Mouse (Mus musculus): Measurements from ENCODE around the gene Pptc7.
A peak's percentile ranks its signal among the peaks of the same experiment; 100 is the strongest.

Pptc7 gene

GRCm38 (mm10) chr5:122251895-122252606 is 32.1 kb upstream of the Pptc7 start:
- Histone ChIP-seq H3K36me3 (ENCODE audit: control insufficient read depth, insufficient read depth, low read length, poor library complexity, severe bottlenecking) (peaks cover 1% of the 10 kb centered on the region; the same call in 1 of the 2 replicates), H3K27me3 (ENCODE audit: control insufficient read depth, insufficient read depth, low read length, poor library complexity, severe bottlenecking) (no peaks in the 10 kb centered on the region)
- DNase-seq (ENCODE audit: low read depth, low spot score): peak; percentile 51

GRCm38 (mm10) chr5:122258027-122258741 is 26.0 kb upstream of the Pptc7 start:
- peak; percentile 59 for DNase-seq (ENCODE audit: low read depth, low spot score)
- no peaks in the 10 kb centered on the region for H3K27me3 ChIP-seq (ENCODE audit: control insufficient read depth, insufficient read depth, low read length, poor library complexity, severe bottlenecking)
- peaks cover 1% of the 10 kb centered on the region; the same call in 1 of the 2 replicates for H3K36me3 ChIP-seq (ENCODE audit: control insufficient read depth, insufficient read depth, low read length, poor library complexity, severe bottlenecking)

DNA sequence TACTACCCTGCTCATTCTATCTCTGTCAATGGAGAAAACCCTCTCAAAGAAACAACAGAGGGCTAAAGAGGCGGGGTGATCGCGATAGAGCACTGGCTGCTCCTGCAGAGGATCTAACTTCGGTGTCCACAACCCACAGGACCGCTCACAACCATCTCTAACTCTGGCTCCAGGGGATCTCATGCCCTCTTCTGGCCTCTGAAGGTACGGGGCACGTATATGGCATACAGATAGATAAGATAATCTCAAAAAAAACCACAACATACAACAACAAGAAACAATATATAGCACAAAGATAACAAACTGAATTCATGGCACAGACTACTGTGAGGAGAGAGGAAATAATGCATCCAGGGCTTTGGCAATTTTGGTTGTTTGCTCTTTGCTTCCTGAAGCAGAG is 22.1 kb upstream of the Pptc7 start:
- Histone ChIP-seq H3K27me3 (ENCODE audit: control insufficient read depth, insufficient read depth, low read length, poor library complexity, severe bottlenecking) (no peaks in the 10 kb centered on the region), H3K36me3 (ENCODE audit: control insufficient read depth, insufficient read depth, low read length, poor library complexity, severe bottlenecking) (no peaks in the 10 kb centered on the region)
- peak; percentile 80 for DNase-seq (ENCODE audit: low read depth, low spot score)

GRCm38 (mm10) chr5:122263933-122264905 is 19.9 kb upstream of the Pptc7 start, which contains the start of gene Tctn1:
Gene Tctn1 (minus strand): TSS chr5:122264460.
- peak; percentile 96 for DNase-seq (ENCODE audit: low read depth, low spot score)
- no peaks in the 10 kb centered on the region for H3K36me3 ChIP-seq (ENCODE audit: control insufficient read depth, insufficient read depth, low read length, poor library complexity, severe bottlenecking)
- H3K27me3 ChIP-seq (ENCODE audit: control insufficient read depth, insufficient read depth, low read length, poor library complexity, severe bottlenecking): no peaks in the 10 kb centered on the region

DNA sequence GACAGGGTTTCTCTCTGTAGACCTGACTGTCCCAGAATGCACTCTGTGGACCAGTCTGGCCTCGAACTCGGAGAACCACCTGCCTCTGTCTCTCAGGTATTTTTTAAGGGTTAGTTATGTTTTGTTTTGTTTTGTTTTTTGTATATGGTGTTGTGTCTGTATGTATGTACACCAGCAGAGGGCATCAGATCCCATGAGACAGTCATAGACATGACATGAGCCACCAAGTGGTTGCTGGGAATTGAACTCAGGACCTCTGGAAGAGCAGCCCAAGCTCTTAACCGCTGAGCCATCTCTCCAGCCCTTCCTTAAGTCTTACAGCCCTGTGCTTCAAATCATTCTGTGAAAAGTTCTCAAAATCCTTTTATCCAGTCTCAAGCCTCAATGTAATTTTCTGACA is 19.0 kb upstream of the Pptc7 start:
- Histone ChIP-seq H3K27me3 (ENCODE audit: control insufficient read depth, insufficient read depth, low read length, poor library complexity, severe bottlenecking) (no peaks in the 10 kb centered on the region), H3K36me3 (ENCODE audit: control insufficient read depth, insufficient read depth, low read length, poor library complexity, severe bottlenecking) (no peaks in the 10 kb centered on the region)
- peak; percentile 65 for DNase-seq (ENCODE audit: low read depth, low spot score)

- Histone ChIP-seq H3K27me3 (ENCODE audit: control insufficient read depth, insufficient read depth, low read length, poor library complexity, severe bottlenecking) (no peaks in the 10 kb centered on the region), H3K36me3 (ENCODE audit: control insufficient read depth, insufficient read depth, low read length, poor library complexity, severe bottlenecking) (no peaks in the 10 kb centered on the region)
- DNase-seq (ENCODE audit: low read depth, low spot score): no peak
Observed at GRCm38 (mm10) chr5:122265942-122266341, 18.2 kb upstream of the Pptc7 start.

- Histone ChIP-seq H3K36me3 (ENCODE audit: control insufficient read depth, insufficient read depth, low read length, poor library complexity, severe bottlenecking) (no peaks in the 10 kb centered on the region), H3K27me3 (ENCODE audit: control insufficient read depth, insufficient read depth, low read length, poor library complexity, severe bottlenecking) (no peaks in the 10 kb centered on the region)
- peak; percentile 54 for DNase-seq (ENCODE audit: low read depth, low spot score)
Observed at GRCm38 (mm10) chr5:122267136-122267535, 17.0 kb upstream of the Pptc7 start.

DNA sequence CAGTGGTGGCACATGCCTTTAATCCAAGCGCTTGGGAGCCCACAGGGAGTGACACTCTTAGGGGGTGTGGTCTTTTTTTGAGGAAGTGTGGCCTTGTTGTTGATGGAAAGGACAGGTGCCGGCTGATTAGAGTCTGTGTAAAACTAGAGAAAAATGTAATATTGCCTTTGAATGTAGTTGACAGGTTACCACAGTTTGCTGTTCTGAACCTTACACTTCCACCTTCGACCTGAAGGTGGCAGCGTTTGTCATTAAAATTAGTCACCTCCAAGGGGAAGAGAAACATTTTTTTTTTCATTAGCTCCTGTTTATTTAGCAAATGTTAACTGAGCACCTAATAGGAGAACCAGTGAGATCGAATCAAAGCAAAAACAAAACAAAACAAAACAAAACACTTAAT is 16.3 kb upstream of the Pptc7 start:
- Histone ChIP-seq H3K27me3 (ENCODE audit: control insufficient read depth, insufficient read depth, low read length, poor library complexity, severe bottlenecking) (no peaks in the 10 kb centered on the region), H3K36me3 (ENCODE audit: control insufficient read depth, insufficient read depth, low read length, poor library complexity, severe bottlenecking) (no peaks in the 10 kb centered on the region)
- DNase-seq (ENCODE audit: low read depth, low spot score): peak; percentile 91

GRCm38 (mm10) chr5:122268858-122269604 is 15.1 kb upstream of the Pptc7 start:
- Histone ChIP-seq H3K36me3 (ENCODE audit: control insufficient read depth, insufficient read depth, low read length, poor library complexity, severe bottlenecking) (no peaks in the 10 kb centered on the region), H3K27me3 (ENCODE audit: control insufficient read depth, insufficient read depth, low read length, poor library complexity, severe bottlenecking) (no peaks in the 10 kb centered on the region)
- no peak for DNase-seq (ENCODE audit: low read depth, low spot score)

DNA sequence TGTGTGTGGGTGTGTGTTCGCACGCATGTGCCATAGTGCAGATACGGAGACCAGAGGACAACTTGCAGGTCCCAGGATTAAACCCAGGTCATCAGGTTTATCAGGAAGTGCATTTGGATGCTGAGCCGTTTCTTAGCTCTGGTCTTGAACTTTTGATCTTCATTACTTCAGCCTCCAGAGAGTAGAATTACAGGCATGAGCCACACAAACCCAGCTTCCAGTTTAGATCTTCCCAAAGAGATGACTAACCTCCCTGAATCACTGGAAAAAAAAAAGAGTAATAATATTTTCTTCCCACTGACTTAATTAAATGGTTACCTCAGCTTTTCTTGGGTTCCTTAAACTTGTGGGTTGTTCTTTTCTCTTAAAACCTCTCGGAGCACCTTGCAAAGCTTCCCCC is 11.3 kb upstream of the Pptc7 start:
- Histone ChIP-seq H3K36me3 (ENCODE audit: control insufficient read depth, insufficient read depth, low read length, poor library complexity, severe bottlenecking) (no peaks in the 10 kb centered on the region), H3K27me3 (ENCODE audit: control insufficient read depth, insufficient read depth, low read length, poor library complexity, severe bottlenecking) (no peaks in the 10 kb centered on the region)
- no peak for DNase-seq (ENCODE audit: low read depth, low spot score)

GRCm38 (mm10) chr5:122274785-122275184 is 9.4 kb upstream of the Pptc7 start:
- no peaks in the 10 kb centered on the region for H3K36me3 ChIP-seq (ENCODE audit: control insufficient read depth, insufficient read depth, low read length, poor library complexity, severe bottlenecking)
- peak; percentile 90 for DNase-seq (ENCODE audit: low read depth, low spot score)

DNA sequence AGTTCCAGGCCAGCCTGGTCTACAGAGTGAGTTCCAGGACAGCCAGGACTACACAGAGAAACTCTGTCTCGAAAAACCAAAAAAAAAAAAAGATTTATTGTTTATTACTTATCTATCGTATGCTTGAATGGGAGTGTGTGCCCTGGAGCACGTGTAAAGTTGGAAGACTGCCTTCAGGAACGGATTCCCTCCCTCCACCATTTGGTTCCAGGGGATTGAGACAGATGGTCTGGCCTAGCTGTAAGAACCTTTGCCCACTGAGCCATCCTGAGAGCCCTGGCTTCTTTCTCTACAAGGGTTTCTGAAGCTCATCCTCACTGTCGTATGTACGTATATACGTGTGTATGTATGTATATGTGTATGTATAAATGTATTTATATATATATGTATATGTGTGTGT is 5.2 kb upstream of the Pptc7 start:
- Histone ChIP-seq H3K27me3 (ENCODE audit: control insufficient read depth, insufficient read depth, low read length, poor library complexity, severe bottlenecking) (no peaks in the 10 kb centered on the region), H3K36me3 (ENCODE audit: control insufficient read depth, insufficient read depth, low read length, poor library complexity, severe bottlenecking) (no peaks in the 10 kb centered on the region)
- DNase-seq (ENCODE audit: low read depth, low spot score): no peak

More at GRCm38 (mm10) chr5:122274785-122275184, 9.4 kb upstream of the Pptc7 start:
- H3K27me3 ChIP-seq (ENCODE audit: control insufficient read depth, insufficient read depth, low read length, poor library complexity, severe bottlenecking): no peaks in the 10 kb centered on the region

DNA sequence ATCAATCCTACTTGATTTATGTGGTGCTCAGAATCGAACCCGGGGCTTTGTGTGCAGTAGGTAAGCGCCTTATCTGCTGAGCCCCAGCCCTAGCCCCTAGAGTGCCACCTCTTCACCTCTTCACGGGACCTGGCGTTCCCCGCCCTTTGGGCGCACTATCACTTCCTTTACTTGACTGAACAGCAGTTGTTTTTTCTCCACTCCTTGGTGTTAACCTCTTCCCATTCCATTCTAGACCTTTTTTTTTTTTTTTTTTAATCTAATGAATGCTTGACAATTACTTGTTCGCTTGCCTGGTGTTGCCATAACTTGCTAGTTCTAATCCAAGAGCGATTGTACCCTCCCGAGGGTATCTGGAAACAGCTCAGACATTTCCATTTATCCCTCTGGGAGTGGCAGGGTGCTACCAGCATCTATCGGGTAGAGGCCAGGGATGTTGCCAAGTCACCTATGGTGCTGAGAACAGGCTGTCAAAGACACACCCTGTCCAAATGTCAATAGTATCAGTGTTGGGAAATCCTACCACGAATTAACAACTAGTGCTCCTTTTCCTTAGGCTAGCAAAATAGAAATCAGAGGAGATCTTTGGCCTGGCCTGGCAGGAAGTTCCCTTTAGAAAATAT is 4.3 kb upstream of the Pptc7 start:
- Histone ChIP-seq H3K36me3 (ENCODE audit: control insufficient read depth, insufficient read depth, low read length, poor library complexity, severe bottlenecking) (no peaks in the 10 kb centered on the region), H3K27me3 (ENCODE audit: control insufficient read depth, insufficient read depth, low read length, poor library complexity, severe bottlenecking) (no peaks in the 10 kb centered on the region)
- DNase-seq (ENCODE audit: low read depth, low spot score): no peak

GRCm38 (mm10) chr5:122280422-122280826 is 3.7 kb upstream of the Pptc7 start:
- H3K27me3 ChIP-seq (ENCODE audit: control insufficient read depth, insufficient read depth, low read length, poor library complexity, severe bottlenecking): no peaks in the 10 kb centered on the region
- H3K36me3 ChIP-seq (ENCODE audit: control insufficient read depth, insufficient read depth, low read length, poor library complexity, severe bottlenecking): no peaks in the 10 kb centered on the region
- no peak for DNase-seq (ENCODE audit: low read depth, low spot score)
